Mouse (Mus musculus): ENCODE measurements at regions not wholly inside any gene's neighbourhood (a gene's known extent, or its start where the extent isn't known, plus 50 kb on each side); places are given as distances from the start of the nearest gene placed in this dataset.
"Not testable (repeated sequence)": the region's sequence is repeated elsewhere in the genome, so short reads cannot be mapped to it uniquely, and the experiment has no call there.

DNA sequence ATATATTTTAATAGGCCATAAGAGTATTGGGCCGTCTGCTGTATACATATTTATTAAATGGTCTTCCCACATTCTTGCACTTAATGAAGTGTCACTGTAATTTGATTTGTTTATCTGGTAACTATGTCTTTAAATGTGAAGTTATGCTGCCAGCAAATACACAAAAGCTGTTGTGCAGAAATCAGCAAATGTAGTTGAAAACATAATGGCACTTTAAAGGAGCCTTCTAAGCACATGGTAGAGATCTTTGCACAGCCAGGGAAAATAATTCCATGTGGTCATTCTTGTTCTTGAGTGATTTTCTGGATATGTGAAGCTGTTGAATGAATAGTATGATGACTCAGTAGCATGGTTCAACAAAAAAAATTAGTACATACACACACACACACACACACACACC lies 164.4 kb upstream of the Meox2 start:
- no peak for DNase-seq

DNA sequence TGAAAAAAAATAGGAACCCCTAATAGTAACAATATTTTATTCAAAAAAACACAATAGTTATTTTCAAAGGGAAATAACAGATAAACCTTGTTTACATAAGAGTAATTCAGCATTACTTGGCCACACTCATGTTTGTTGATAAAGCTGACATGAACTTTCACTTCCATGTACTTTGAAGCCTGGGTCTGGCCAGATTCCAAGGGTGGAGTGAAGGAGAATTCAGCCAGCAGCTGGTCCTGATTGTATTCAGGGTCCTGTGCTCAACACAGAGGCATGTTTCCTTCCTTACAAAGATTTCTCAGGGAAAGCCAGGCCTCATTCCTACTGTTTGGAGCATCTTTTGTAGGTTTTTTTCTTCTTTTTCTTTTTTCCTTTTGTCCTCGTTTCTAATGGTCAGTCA lies 162.4 kb upstream of the Meox2 start:
- no peak for DNase-seq

DNA sequence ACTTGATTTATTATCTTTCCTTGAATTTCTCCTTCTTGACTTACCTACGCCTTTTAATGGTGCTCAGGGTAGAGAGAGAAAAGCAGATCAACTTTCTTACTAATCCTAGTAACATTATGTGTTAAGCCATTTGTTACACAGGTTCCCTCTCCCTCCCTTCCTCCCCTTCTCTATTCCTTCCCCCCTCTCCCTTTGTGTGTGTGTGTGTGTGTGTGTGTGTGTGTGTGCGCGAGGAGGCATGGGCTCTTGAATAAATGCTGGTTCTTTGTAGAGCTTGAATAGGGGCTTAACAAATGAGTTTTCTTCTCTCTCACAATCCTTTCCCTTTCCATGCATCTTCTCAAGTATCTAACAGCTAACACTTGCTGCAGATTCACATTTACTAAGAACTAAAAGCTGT lies 160.4 kb upstream of the Meox2 start:
- no peak for DNase-seq

DNA sequence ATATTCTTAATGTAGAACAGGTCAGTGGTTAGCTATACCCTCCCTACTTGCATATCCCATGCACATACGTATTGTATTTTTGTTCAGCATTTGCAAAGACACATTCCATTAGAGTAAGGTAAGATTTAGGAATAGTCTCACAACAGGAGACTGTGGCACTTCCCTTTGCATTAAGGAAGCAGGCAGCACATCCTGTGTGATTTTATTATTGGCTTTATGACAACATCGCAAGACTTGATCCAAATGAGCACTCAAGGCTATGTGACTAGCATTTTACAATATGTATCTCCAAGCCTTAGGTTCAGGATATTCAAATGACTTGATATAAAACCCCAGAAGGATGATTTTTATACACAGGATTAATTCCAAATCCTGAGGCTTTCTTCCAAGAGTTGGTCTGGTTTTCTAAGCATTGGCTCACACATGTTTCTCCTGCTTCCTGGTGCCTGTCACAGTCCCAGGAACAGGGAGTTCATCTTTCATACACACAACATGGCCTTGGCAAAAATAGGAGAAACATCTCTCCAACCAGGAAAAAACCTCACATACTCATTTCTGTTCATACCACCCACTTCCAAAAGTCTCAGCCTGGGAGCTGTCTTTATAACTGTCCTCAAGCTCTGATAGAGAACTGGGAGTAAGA lies 159.1 kb upstream of the Meox2 start:
- DNase-seq = no peak

DNA sequence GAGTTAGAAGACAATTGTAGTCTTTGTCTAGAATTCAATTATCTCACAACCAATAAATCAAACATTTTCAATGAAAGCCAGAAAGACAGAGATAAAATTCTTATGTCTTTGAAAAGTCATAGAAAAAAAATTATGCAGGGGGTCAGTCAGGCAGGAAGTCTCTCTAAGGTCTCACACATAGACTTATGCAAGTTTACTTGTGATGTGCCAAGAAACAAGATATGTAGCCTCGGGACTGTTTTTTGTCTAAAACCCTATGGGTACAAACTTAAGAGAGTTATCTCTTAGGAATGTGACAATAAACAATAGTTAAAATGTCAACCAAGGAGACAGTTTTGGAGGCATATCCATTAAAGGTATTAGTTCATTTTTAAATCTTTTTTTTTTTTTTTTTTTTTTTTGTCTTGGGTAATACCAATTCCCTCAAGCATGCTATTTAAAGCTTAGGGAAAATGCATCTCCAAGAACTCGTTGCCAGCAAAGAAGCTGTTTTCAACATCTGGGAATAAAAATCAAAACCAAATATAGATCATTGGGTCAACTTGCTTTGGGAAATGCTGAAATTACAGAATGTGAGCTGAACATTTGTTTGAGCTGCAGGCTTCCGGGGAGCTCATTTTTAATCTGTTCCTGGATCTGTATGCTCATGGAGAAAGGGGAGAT lies 133.8 kb upstream of the Meox2 start:
- DNase-seq = no peak

DNA sequence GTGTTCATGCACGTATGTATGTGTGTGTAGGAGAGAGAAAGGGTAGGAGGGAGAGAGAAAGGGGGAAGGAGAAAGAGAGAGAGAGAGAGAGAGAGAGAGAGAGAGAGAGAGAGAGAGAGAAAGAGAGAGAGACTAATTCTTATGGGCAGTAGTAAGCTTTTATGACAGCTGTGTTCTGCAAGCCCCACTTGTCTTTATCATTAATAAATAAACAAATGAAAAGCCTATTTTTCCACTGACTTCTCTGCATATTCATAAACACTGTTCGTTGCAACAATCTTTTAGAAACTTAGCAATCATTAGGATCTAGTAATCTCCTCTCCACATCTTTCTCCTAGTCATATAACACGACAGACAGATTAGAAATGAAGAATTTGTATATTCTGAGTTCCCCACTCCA lies 131.2 kb upstream of the Meox2 start:
- no peak for DNase-seq

DNA sequence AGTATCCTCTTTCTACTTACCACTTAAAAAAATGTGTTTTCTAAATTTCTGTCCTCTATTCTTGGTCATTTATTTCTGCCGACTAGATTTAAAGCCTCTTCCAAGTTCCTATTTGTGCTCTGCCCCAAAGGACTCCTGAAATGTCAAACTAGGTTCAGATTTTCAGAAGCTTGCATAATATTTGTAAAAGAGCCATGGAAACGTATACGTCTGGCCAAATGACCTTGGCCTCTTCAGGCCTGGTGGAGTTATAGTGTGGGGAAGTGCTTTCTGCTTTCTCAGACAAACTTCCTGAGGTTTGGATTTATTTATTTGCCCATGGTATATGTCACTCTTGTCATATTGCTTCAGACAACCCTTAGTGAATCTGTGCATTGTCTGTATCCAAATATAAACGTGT lies 117.2 kb upstream of the Meox2 start:
- no peak for DNase-seq

DNA sequence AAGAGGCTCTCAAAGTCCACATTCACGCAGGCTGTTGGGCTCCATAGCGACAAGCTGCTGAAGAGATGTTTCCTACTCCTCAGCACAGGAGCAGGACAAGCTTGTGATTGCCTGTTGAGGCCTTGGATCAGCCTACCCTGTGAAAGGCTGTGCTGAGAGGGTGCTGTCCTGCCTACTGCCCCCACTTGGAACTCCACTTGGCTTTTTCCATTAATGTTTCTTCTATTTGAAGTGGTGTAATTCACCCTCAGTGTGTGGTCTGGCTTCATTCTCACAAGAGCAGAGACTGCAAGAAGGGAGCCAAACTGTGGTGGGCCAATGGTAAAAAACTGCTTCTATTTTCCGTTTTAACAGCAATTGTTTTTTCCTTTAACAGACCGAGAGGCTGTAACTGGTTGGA lies 116.4 kb upstream of the Meox2 start:
- DNase-seq = no peak

DNA sequence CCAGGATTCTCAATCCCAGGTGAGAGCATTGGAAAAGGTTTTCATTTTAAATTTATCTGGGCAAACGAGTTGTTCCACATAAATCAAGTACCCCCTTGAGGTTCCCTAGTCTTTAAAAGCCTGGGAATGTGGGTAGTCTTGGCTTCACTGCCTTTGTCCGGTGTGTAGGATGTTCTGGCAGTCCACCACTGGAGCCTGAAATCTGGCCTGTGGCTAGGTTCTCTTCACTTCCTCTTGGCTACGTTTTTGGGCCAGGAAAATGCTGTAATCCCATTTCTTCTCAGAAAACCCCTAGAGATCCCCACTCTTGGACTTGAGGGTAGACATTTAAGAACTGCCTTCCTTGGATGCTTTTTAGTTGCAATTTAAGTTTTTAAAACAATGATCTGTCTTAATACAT lies 106.9 kb upstream of the Meox2 start:
- no peak for DNase-seq

DNA sequence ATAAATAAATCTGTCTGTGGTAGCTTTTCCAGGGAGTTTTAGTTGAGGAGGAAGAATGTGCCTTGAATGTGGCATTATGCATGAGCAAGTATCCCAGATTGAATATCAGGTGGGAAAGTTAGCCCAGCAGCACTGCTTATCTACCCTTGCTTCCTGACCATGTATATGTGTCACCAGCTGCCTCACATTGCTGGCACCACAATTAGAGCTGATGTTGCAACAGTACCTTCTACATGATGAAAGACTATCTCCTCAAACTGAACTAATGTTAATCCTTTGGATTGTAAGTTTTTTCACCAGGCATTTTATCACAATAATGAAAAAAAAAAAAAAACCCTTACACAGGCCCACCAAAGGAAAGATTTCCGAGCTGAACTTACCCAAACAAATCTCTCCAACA lies 103.1 kb upstream of the Meox2 start:
- DNase-seq = no peak

DNA sequence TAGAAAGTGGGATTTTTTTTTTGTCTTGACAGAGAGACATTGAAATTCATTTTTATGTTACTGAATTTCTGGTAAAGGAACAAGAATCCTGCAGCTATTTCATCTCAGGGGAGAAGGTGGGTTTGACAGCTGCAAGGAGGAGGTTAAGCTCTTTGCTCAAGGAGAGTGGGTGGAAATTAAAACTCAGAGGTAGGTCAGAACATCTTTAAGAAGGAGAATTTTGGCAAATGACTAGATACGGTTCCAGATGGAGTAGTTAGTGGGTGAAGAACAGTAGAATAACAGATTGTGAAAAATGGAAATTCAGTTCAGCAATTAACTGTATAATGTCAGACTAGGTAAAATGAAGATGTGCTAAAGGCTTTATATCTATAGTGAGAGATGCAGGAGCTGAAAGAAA lies 98.0 kb upstream of the Meox2 start:
- no peak for DNase-seq

DNA sequence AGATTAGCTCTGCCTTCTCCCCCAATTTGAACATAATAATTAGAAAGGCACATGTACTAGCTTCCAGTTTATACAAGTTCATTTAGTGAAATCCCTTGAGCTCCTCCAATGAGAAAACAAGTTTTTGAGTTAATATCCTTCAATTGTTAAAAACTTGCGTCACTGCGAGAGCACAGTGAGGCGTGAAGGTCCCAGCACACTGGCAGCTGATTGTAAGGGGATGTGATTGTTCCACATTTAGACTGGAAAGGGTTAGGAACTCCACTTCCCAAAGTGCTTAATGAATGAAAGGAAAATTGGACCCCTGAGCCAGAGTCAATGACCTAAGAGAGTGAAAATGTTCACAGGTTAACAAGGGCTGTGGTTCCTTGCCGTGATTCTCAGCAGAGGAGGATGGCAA lies 93.9 kb upstream of the Meox2 start:
- no peak for DNase-seq

DNA sequence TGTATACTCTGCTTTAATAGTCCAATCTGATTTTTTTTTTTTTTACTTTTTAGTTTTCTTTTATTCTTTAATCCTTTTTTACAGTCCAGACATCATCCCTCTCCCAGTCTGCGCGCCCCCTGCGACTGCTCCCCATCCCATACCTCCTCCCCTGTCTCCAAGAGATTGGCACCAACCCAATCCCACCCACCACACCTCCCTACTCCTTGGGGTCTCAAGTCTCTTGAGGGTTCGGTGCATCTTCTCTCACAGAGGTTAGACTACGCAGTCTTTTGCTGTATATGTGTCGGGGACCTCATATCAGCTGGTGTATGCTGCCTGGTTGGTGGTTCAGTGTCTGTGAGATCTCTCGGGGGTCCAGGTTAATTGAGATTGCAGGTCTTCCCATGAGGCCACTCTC lies 93.4 kb upstream of the Meox2 start:
- DNase-seq = not testable (repeated sequence)

DNA sequence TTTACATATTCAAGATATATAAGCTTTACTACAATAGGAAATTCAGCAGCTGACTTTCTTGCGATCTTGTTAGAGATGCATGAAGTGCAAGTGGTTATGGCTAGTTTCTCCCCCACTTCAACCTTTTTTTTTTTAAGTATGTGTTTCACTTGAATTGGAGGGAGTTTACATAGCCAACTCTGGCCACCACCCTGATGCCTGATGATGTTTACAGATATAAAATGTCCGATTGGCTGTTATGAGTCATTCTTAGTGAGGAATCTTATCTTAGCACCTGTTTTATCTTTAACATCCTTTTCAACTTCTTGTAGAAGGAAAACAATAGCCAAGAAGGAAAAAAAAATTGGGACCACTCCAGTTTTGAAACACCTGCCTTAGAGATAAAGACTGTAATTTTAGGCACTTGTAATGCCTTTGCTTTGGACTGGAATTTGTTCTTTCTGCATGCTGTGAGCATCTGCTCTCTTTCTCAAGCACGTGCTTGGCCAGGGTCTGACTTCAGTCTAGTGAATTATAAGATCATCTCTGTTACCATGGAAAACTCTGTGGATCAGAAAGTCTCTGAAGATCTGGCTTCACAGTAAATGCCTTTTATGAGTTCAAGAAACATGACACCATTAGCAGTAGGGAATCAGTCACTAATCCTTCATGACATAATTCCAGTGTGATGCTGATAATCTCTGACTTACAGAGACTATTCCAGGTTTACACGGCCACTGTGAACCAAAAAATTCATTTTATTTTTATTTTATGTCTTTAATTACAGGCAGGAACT lies 92.7 kb upstream of the Meox2 start:
- DNase-seq = no peak

DNA sequence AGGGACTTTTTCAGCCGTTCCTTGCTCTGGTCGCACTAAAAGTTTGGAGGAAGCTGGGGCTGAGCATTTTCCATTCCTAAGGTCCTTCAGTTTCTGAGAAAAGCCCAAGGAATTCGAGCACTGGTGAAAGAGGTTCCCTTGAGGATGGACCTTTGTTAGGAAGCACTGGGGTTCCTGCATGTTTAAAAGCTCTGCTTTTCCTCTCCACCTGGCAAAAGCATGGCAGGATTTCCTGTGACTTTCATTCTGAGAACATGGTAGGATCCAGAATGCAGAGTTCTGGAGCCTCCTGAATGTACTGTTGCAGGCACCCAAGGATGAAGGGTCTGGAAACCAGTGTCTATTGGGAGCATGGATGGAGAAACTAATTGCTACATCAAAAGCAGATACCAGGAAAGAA lies 61.1 kb upstream of the Meox2 start:
- no peak for DNase-seq

DNA sequence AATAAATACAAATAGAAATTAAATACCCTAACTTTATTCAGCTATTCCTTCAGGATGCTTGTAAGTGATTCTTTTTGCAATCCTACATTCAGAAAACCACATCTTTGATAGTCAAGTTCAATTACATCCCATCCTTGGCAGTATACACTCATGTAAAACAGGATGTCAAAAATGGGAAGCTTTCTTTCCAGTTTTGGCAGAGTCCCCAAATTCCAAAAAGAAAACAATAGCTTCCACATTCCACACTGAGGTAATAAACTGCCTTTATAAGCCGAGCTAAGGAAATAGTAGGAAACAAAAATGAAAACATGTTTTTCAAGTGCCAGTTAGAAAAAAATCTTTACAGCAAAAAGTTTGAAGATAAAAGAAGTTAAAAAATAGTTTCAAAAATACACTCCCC lies 57.7 kb upstream of the Meox2 start:
- no peak for DNase-seq

DNA sequence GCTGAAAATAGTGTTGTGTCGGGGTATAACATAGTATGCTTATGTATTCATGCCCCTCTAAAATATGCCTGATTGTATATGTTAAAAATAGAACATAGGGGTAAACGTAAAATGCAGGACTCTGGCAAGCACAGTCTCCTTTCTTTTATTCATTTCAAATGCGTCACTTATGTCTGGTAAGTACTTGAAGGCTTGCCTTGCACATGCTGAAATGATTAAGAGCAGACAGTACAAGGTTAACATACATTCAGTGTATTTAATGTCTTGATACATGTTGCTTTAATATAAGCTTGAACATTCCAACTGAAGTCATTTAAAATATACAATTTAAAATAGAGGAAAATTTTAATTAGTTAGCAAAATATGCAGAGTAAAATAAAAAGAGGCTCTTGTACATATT lies 50.9 kb upstream of the Meox2 start:
- DNase-seq = no peak

Measured in thymus, postnatal 14 days (tissue).